Mouse (Mus musculus) kidney, postnatal 36 days (tissue): ENCODE results near the gene Psmb5.

Source experiments
- DNase-seq, 2 experiments: peaks; one replicate each; pipeline ENCODE4 v3.0.0; 2021 to 2022; ENCODE audit warnings: mixed read lengths in 2 of 2

Psmb5 gene

GRCm38 (mm10) chr14:54583681-54584338, 34.0 kb downstream of the Psmb5 start:
- peak; percentile 57 to 83 for DNase-seq

GRCm38 (mm10) chr14:54582536-54582935, 35.3 kb downstream of the Psmb5 start:
- DNase-seq: peak; percentile 35 to 48

GRCm38 (mm10) chr14:54579638-54580037, 38.2 kb downstream of the Psmb5 start:
- no peak for DNase-seq

GRCm38 (mm10) chr14:54578063-54578462, 39.8 kb downstream of the Psmb5 start:
- peak; percentile 56 to 63 for DNase-seq

GRCm38 (mm10) chr14:54577089-54577982, 40.5 kb downstream of the Psmb5 start, which contains the start of gene Ajuba:
Gene Ajuba, minus strand, starts transcription at chr14:54577558.
- peak; percentile 94 for DNase-seq

- DNase-seq: peak; percentile 36 to 72
Observed at GRCm38 (mm10) chr14:54576241-54577088, 41.4 kb downstream of the Psmb5 start.

- peak; percentile 88 to 93 for DNase-seq
Observed at GRCm38 (mm10) chr14:54575631-54576030, 42.2 kb downstream of the Psmb5 start.

- DNase-seq: peak in 1 of 2 experiments; percentile 12
Observed at GRCm38 (mm10) chr14:54575031-54575430, 42.8 kb downstream of the Psmb5 start.

- peak in 1 of 2 experiments; percentile 14 for DNase-seq
Observed at GRCm38 (mm10) chr14:54574253-54574652, 43.6 kb downstream of the Psmb5 start.

GRCm38 (mm10) chr14:54572790-54573736, 44.8 kb downstream of the Psmb5 start:
- DNase-seq: peak; percentile 78 to 88

- no peak for DNase-seq
Observed at GRCm38 (mm10) chr14:54572122-54572521, 45.7 kb downstream of the Psmb5 start.

- DNase-seq: peak in 1 of 2 experiments; percentile 29
Observed at GRCm38 (mm10) chr14:54569451-54570392, 48.1 kb downstream of the Psmb5 start.

- DNase-seq: peak; percentile 78 to 89
Observed at GRCm38 (mm10) chr14:54568694-54569414, 49.0 kb downstream of the Psmb5 start.
